Comparison of ENCODE assay signal across 10 mouse cellular contexts in genomic region chr7:75586113-75586512, GRCm38 (mm10).
DNase-seq lines count a peak whose midpoint lies in the region; ATAC-seq lines count a peak whose summit lies in the region.
"Had no signal": no experiment of that assay in that cellular context is flagged by ENCODE, and none has a peak within 500 bp of the region (broad histone marks: within the 10 kb centered on the region; RNA-seq: fewer than 3 reads in every experiment).

No protein-coding gene starts in this region.

- H3K36me3 ChIP-seq in liver, embryonic 15.5 days (replicated peaks), result no peaks in the 10 kb centered on the region; the same call in 1 of the 2 replicates
- H3K36me3 ChIP-seq: neural tube, embryonic 12.5 days had no signal

- peak overlapping the region; percentile 51 for H3K4me3 ChIP-seq in liver, embryonic 15.5 days (replicated peaks)
- H3K4me3 ChIP-seq: forebrain, embryonic 12.5 days; neural tube, embryonic 12.5 days had no signal

- ATAC-seq in common myeloid progenitor, adult 5-6 weeks (replicated peaks; ENCODE audit: low read depth, poor library complexity, severe bottlenecking), result peak; percentile 76
- peak; percentile 87 for ATAC-seq in liver, embryonic 15.5 days (ENCODE audit: insufficient read depth)

- H3K9me3 ChIP-seq in liver, embryonic 15.5 days (replicated peaks), result no peaks in the 10 kb centered on the region
- H3K9me3 ChIP-seq: forebrain, embryonic 12.5 days; neural tube, embryonic 12.5 days had no signal

- WGBS in liver, embryonic 15.5 days (ENCODE audit: insufficient replicate concordance), result 8% methylated on average over 14 of the region's 14 CpGs

- H3K4me1 ChIP-seq in liver, embryonic 15.5 days (replicated peaks), result peaks cover 66% of the 10 kb centered on the region
- H3K4me1 ChIP-seq: forebrain, embryonic 12.5 days; neural tube, embryonic 12.5 days had no signal

- H3K27me3 ChIP-seq in liver, embryonic 15.5 days, result no peaks in the 10 kb centered on the region
- H3K27me3 ChIP-seq: forebrain, embryonic 12.5 days; neural tube, embryonic 12.5 days had no signal

- peak overlapping the region; percentile 76 for H3K27ac ChIP-seq in liver, embryonic 15.5 days (replicated peaks)
- H3K27ac ChIP-seq: forebrain, embryonic 12.5 days; neural tube, embryonic 12.5 days had no signal

- peak overlapping the region; percentile 47 for H3K9ac ChIP-seq in liver, embryonic 15.5 days
- H3K9ac ChIP-seq: forebrain, embryonic 12.5 days; neural tube, embryonic 12.5 days had no signal

- DNase-seq in gastrocnemius, postnatal 25 days, result peak; percentile 29
- DNase-seq in gastrocnemius, adult 8-10 months (ENCODE audit: low spot score in 2 of 2), result no peak
- DNase-seq in spleen, postnatal 14 days (ENCODE audit: low spot score in 2 of 2), result peak; percentile 50 to 57
- DNase-seq in ovary, adult 18-20 months (ENCODE audit: low spot score), result no peak
- no peak for DNase-seq in adrenal gland, adult 2 months
- DNase-seq in left cerebral cortex, adult 8-10 months (ENCODE audit: low spot score in 2 of 2), result no peak

- H3K4me2 ChIP-seq in liver, embryonic 15.5 days, result peak overlapping the region; percentile 71
- H3K4me2 ChIP-seq: forebrain, embryonic 12.5 days; neural tube, embryonic 12.5 days had no signal

Comparison
In these comparisons a context has a peak if more than half of its experiments do, and no peak if none do; other contexts are left out.
1. DNase-seq: peak in gastrocnemius, postnatal 25 days (single experiment) and spleen, postnatal 14 days (2 of 2); none in gastrocnemius, adult 8-10 months (0 of 2), ovary, adult 18-20 months (single experiment), adrenal gland, adult 2 months (single experiment) and left cerebral cortex, adult 8-10 months (0 of 2).